Mouse (Mus musculus) cerebellum, adult 8-10 months (tissue): ENCODE measurements around the gene Tmem200c.

Source experiments
- DNase-seq: peaks from one replicate; pipeline ENCODE4 v3.0.0; 2022

Gene Tmem200c

GRCm38 (mm10) chr17:68826323-68826722, at the start of gene Tmem200c:
Gene Tmem200c (plus strand): TSS chr17:68826623.
- DNase-seq = no peak

GRCm38 (mm10) chr17:68793741-68794140, 32.7 kb upstream of the Tmem200c start:
- DNase-seq = no peak

GRCm38 (mm10) chr17:68836655-68837012, 10.2 kb downstream of the Tmem200c start:
- DNase-seq = no peak

GRCm38 (mm10) chr17:68837013-68837858, 10.8 kb downstream of the Tmem200c start:
- DNase-seq = peak; percentile 13

GRCm38 (mm10) chr17:68837859-68838194, 11.4 kb downstream of the Tmem200c start:
- no peak for DNase-seq

- DNase-seq = no peak
These were observed 13.6 kb downstream of the Tmem200c start for GRCm38 (mm10) chr17:68839888-68840571.

GRCm38 (mm10) chr17:68840572-68840939, 14.1 kb downstream of the Tmem200c start:
- DNase-seq = no peak

GRCm38 (mm10) chr17:68841097-68841891, 14.9 kb downstream of the Tmem200c start:
- DNase-seq = peak; percentile 42

- no peak for DNase-seq
These were observed 15.4 kb downstream of the Tmem200c start for GRCm38 (mm10) chr17:68841892-68842252.

GRCm38 (mm10) chr17:68845931-68846330, 19.5 kb downstream of the Tmem200c start:
- DNase-seq = peak; percentile 20

GRCm38 (mm10) chr17:68848739-68849138, 22.3 kb downstream of the Tmem200c start:
- no peak for DNase-seq

GRCm38 (mm10) chr17:68852171-68852966, 25.9 kb downstream of the Tmem200c start:
- DNase-seq = no peak

GRCm38 (mm10) chr17:68864175-68864574, 37.8 kb downstream of the Tmem200c start:
- DNase-seq = no peak

- no peak for DNase-seq
These were observed 42.0 kb downstream of the Tmem200c start for GRCm38 (mm10) chr17:68868439-68868838.

GRCm38 (mm10) chr17:68874021-68874420, 47.6 kb downstream of the Tmem200c start:
- no peak for DNase-seq

GRCm38 (mm10) chr17:68875251-68875650, 48.8 kb downstream of the Tmem200c start:
- DNase-seq = no peak

GRCm38 (mm10) chr17:68875917-68876495, 49.6 kb downstream of the Tmem200c start:
- DNase-seq = no peak

GRCm38 (mm10) chr17:68881725-68882524, 55.5 kb downstream of the Tmem200c start:
- peak; percentile 75 for DNase-seq

GRCm38 (mm10) chr17:68883474-68884083, 57.2 kb downstream of the Tmem200c start:
- DNase-seq = no peak

- DNase-seq = no peak
These were observed 64.2 kb downstream of the Tmem200c start for GRCm38 (mm10) chr17:68890672-68891071.
